Mouse (Mus musculus) olfactory bulb, adult 2 months (tissue): Measurements from ENCODE around the gene Gprin1. TPM values are rescaled to one million over a fixed set of nuclear protein-coding genes. Genes with fewer than 3 reads are reported as not detected.

Source experiments
- H3K27ac ChIP-seq: fragments of 200-500 bp; 2 replicates; pipeline ENCODE4 v1.5.1; 2012; ENCODE audit warnings: low read depth, low read length; ENCODE audit not compliant: insufficient read depth
- H3K4me1 ChIP-seq: fragments of 200-500 bp; 2 replicates; pipeline ENCODE4 v1.6.1; 2012; ENCODE audit warnings: low read length; ENCODE audit not compliant: control insufficient read depth, insufficient read depth
- H3K4me3 ChIP-seq: fragments of 200-500 bp; 2 replicates; pipeline ENCODE4 v1.5.1; 2012; ENCODE audit warnings: mild to moderate bottlenecking, low read depth, low read length, moderate library complexity; ENCODE audit not compliant: insufficient read depth
- CTCF ChIP-seq: fragments of 200-500 bp; IDR thresholded peaks from 2 replicates; pipeline ENCODE4 v1.5.1; 2012; ENCODE audit warnings: low read depth, mild to moderate bottlenecking, low read length, moderate library complexity; ENCODE audit not compliant: insufficient read depth
- POLR2A ChIP-seq: fragments of 200-500 bp; IDR thresholded peaks from 2 replicates; pipeline ENCODE4 v1.6.1; 2012; ENCODE audit warnings: mild to moderate bottlenecking, low read depth, low read length, moderate library complexity; ENCODE audit not compliant: insufficient read depth
- WGBS: fragments of 180-500 bp; shearing (Covaris S2); methylation state at CpG from one replicate; pipeline ENCODE4 v1.1.7; 2018; 5-methylcytosine and 5-hydroxymethylcytosine counted together
- polyA plus RNA-seq: library from polyadenylated mRNA; stranded (reverse); fragments of >200 nt; gene quantifications from 2 replicates; pipeline ENCODE4 v1.2.4, GENCODE M21; 2012; ENCODE audit warnings: low replicate concordance; ENCODE audit not compliant: missing spikeins, insufficient read depth, insufficient read length

The Gprin1 gene
- polyA plus RNA-seq, 1 experiment: not detected

DNA sequence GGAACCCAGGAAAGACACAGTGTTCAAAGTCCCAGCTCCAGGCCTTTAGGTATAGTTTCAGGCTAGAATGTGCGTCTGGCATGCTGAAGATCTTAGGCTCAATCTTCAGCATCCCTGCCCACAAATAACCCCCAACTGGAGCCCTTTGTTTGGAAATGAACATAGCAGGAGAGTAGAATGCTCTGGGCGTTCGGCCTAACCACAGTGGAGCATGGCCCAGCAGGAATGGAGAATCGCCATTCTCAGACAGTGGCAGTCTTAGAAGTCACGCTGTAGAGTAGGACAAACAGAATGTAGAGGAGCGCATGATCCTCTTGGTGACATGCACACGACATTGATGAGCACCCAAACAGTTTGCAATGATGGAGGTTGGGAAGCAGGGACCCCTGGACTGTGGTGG lies 11.2 kb upstream of the Gprin1 start:
- H3K4me3 ChIP-seq: no peak overlapping the region
- TF ChIP-seq POLR2A: no peak
- peak overlapping the region; percentile 66 for H3K27ac ChIP-seq
- H3K4me1 ChIP-seq: peaks cover 43% of the 10 kb centered on the region
- 63% methylated on average over 7 of the region's 7 CpGs for WGBS

- TF ChIP-seq POLR2A (0 out of 2 replicates have a peak, but pooled peaks have one; percentile 24), CTCF (no peak)
- Histone ChIP-seq H3K27ac (peak overlapping the region; percentile 66), H3K4me3 (no peak overlapping the region), H3K4me1 (peaks cover 46% of the 10 kb centered on the region)
- 49% methylated on average over 8 of the region's 8 CpGs for WGBS
These were observed 10.6 kb upstream of the Gprin1 start for GRCm38 (mm10) chr13:54760164-54760795.

DNA sequence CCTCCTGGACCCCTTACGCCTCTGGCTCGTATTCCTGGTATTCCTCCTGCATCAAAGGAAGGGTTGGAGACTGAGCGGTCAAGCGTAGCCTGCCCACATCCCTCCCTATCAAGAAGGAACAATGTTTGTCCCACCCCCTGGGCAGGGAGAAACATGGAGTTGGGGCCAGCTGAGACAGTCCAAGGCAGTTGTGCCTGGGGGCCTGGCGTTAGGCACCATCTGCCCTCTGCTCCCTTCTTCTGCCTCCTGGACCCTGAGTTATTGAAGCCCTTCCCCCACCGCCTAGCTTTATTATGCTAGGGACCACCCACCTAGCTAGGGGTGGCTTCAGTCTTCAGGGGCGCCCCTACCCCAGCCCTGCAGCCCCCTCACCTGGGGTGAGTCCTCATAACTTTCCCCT lies 9.8 kb upstream of the Gprin1 start:
- peaks cover 48% of the 10 kb centered on the region for H3K4me1 ChIP-seq
- H3K27ac ChIP-seq: peak overlapping the region; percentile 66
- WGBS: 34% methylated on average over 7 of the region's 7 CpGs
- no peak overlapping the region for H3K4me3 ChIP-seq
- no peak for TF ChIP-seq POLR2A
- TF ChIP-seq CTCF: no peak

GRCm38 (mm10) chr13:54758756-54759470 lies 9.2 kb upstream of the Gprin1 start:
- 3% methylated on average over 29 of the region's 29 CpGs for WGBS
- peak overlapping the region; percentile 95 for H3K27ac ChIP-seq
- H3K4me3 ChIP-seq: peak overlapping the region; percentile 45
- TF ChIP-seq CTCF (no peak), POLR2A (no peak)
- peaks cover 50% of the 10 kb centered on the region for H3K4me1 ChIP-seq

DNA sequence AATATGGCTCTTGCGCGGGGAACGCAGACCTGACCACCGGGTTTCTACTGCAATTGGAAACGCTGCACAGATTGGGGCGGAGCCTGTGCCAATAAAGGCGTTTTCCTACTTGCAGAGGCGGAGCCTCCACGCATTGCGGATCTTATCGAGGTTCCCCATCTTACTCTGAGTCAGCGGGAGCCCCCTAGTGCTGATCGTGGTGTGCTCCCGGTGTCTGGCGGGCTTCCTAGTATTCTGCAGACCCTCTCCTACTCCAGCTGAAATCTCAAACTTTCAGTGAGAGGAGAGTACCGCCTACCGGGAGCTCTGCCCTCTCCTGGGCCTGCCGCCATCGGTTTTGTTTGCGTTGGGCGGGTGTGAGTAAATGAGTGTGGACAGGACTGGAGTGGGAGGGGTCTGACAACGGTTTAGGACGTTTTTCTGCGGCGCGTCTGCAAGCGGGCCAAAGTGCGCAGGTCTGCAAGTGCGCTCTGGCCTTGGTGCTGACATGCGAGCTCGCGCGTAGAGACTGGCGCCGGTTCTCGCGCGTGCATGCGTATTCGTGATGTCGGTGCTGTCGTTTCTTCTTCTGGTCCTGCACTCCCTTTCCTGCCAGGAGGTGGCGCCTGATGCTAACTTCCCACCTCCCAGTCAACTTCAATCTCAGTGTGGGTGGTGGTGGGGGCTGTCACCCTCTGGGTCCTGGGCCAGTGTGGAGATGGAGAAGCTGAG lies 8.5 kb upstream of the Gprin1 start:
- peak overlapping the region; percentile 45 for H3K4me3 ChIP-seq
- H3K27ac ChIP-seq: peak overlapping the region; percentile 95
- peaks cover 57% of the 10 kb centered on the region for H3K4me1 ChIP-seq
- WGBS: under 1% methylated on average over 43 of the region's 43 CpGs
- TF ChIP-seq CTCF (peak; percentile 65), POLR2A (peak; percentile 23; the same call in 1 of the 2 replicates)

- H3K4me1 ChIP-seq: peaks cover 64% of the 10 kb centered on the region
- peak overlapping the region; percentile 94 for H3K27ac ChIP-seq
- TF ChIP-seq POLR2A: no peak
- no peak for TF ChIP-seq CTCF
- WGBS: 13% methylated on average over 10 of the region's 10 CpGs
- H3K4me3 ChIP-seq: peak overlapping the region; percentile 45
These were observed 7.6 kb upstream of the Gprin1 start for GRCm38 (mm10) chr13:54757093-54757830.

DNA sequence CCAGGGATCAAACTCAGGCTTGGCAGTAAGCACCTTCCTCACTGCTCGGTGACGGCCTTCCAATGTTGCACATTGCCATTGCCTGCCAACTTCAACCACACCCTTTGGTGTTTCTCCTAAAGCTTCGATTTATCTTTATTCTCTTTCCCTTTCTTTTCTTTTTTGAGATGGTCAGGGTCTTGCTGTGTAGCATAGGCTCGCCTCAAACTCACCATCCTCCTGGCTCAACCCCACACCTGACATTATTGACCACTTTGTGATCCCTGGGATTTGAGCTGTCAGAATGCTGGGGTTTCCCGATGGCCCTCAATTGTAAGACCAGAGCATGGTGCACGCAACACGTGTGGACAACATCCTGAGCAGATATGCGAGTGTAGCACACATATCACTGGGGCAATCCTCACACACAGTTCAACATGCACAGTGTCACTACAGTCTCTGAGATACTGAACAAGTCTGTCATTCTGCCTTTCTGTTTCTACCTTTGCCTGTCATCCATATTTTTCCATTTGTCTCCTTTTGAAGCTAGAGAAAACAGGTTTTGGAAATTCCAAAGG lies 6.6 kb upstream of the Gprin1 start:
- no peak overlapping the region for H3K4me3 ChIP-seq
- WGBS: 63% methylated on average over 8 of the region's 8 CpGs
- no peak for TF ChIP-seq POLR2A
- TF ChIP-seq CTCF: no peak
- peak overlapping the region; percentile 100 for H3K27ac ChIP-seq
- peaks cover 73% of the 10 kb centered on the region for H3K4me1 ChIP-seq

DNA sequence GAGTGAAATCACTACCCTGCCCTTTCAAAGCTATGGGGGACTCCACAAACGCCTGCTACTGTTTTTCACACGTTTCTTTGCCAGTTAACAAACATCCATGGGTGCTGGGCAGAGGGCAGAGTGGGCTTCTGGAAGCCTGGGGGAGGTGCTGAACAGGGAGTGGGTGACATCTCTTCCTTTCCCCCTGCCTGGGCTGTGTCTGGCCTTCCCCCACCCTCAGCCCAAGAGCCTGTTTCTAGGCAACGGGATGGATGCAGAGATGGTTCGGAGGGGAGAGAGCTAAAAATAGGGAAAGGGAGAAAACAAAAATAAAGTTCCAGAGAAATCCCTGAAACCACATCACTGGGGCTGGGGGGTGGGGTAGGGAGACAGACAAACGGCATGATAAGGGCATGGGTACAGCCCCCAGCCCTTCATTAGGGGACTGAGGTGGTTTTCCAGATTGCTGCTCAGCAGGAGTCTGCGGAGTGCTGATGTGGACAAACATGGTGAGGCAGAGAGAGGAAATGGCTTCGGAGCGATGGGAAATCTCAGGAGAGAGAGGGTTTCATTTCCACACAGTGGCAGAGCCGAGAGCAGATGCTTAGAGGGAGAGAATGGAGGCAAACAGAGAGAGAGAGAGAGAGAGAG lies 5.6 kb upstream of the Gprin1 start:
- TF ChIP-seq POLR2A (no peak), CTCF (no peak)

More for the DNA sequence above, 5.6 kb upstream of the Gprin1 start:
- Histone ChIP-seq H3K27ac (peak overlapping the region; percentile 100), H3K4me1 (peaks cover 67% of the 10 kb centered on the region), H3K4me3 (peak overlapping the region; percentile 28)
- WGBS: 6% methylated on average over 9 of the region's 9 CpGs
